Mouse (Mus musculus): ENCODE measurements around the gene Proser2. TPM values are rescaled to one million over a fixed set of nuclear protein-coding genes. Genes with fewer than 3 reads are reported as not detected.

Proser2 gene
- polyA plus RNA-seq, 1 experiment from 2014 or later, result 8.9 TPM

- ATAC-seq (replicated peaks; ENCODE audit: low FRiP score) (peak; percentile 48; the same call in 1 of the 2 replicates), DNase-seq (ENCODE audit: low spot score) (no peak)
- no peaks in the 10 kb centered on the region for H3K9me3 ChIP-seq (ENCODE audit: control insufficient read depth, low read length)
- no peak overlapping the region for H3K4me3 ChIP-seq (ENCODE audit: low read depth, low read length)
- no peak overlapping the region for H3K9ac ChIP-seq (ENCODE audit: low read depth, low read length)
- WGBS, result 36% methylated on average over 6 of the region's 6 CpGs
- no peak overlapping the region for H3K4me2 ChIP-seq
- H3K27me3 ChIP-seq (replicated peaks; ENCODE audit: control insufficient read depth, insufficient read depth, low read length), result no peaks in the 10 kb centered on the region
- H3K27ac ChIP-seq (ENCODE audit: low read depth, low read length), result no peak overlapping the region
- H3K4me1 ChIP-seq (replicated peaks; ENCODE audit: control insufficient read depth, insufficient read depth, low read length), result peaks cover 14% of the 10 kb centered on the region
- H3K36me3 ChIP-seq (ENCODE audit: control insufficient read depth, insufficient read depth, low read length), result no peaks in the 10 kb centered on the region
These were observed 32.5 kb upstream of the Proser2 start for GRCm38 (mm10) chr2:6162366-6163040.

DNA sequence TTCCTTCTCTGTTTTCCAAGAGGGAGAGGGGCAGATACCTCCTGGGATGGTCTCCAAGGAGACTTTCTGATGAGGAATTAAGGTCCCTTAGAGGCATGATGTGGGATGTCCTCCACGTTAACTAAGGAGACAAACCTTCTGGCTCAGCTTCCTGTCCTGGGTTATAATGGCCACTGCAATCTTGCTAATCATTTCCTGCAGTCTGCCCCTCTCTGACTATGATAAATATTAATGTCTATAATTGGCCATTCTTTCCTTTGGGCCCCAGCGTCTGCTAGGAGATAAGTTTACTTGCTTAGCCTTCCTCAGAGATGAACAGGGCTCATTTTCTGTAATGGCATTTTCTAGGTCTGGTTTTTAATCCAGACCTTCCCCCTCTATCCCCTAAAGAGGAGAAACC, 29.7 kb upstream of the Proser2 start:
- H3K9me3 ChIP-seq (ENCODE audit: control insufficient read depth, low read length), result no peaks in the 10 kb centered on the region
- no peak overlapping the region; the same call in 1 of the 2 replicates for H3K27ac ChIP-seq (ENCODE audit: low read depth, low read length)
- DNase-seq (ENCODE audit: low spot score) (no peak), ATAC-seq (replicated peaks; ENCODE audit: low FRiP score) (peak; percentile 58)
- H3K4me3 ChIP-seq (ENCODE audit: low read depth, low read length), result no peak overlapping the region
- no peak overlapping the region for H3K9ac ChIP-seq (ENCODE audit: low read depth, low read length)
- no peaks in the 10 kb centered on the region for H3K36me3 ChIP-seq (ENCODE audit: control insufficient read depth, insufficient read depth, low read length)
- WGBS, result 20% methylated on average over 2 of the region's 2 CpGs
- H3K4me2 ChIP-seq, result no peak overlapping the region
- H3K27me3 ChIP-seq (replicated peaks; ENCODE audit: control insufficient read depth, insufficient read depth, low read length), result no peaks in the 10 kb centered on the region
- H3K4me1 ChIP-seq (replicated peaks; ENCODE audit: control insufficient read depth, insufficient read depth, low read length), result peaks cover 14% of the 10 kb centered on the region

DNA sequence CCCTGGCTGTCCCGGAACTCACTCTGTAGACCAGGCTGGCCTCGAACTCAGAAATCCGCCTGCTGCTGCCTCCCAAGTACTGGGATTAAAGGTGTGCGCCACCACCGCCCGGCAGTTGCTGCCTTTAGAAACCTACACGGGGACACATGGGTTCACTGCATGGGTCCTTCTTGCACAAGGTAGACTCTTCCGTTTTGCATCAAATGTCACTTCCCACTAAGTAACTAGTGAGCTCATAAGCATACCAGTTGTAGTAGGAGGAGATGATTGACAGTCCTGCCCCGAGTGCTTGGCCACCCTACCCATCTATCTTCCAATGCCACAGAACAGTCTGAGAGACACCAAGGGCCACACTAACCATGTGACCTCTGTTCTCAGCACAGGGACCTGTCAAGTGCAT, 29.2 kb upstream of the Proser2 start:
- no peak for DNase-seq (ENCODE audit: low spot score)
- H3K36me3 ChIP-seq (ENCODE audit: control insufficient read depth, insufficient read depth, low read length), result no peaks in the 10 kb centered on the region
- H3K9me3 ChIP-seq (ENCODE audit: control insufficient read depth, low read length), result no peaks in the 10 kb centered on the region
- no peaks in the 10 kb centered on the region for H3K27me3 ChIP-seq (replicated peaks; ENCODE audit: control insufficient read depth, insufficient read depth, low read length)
- H3K9ac ChIP-seq (ENCODE audit: low read depth, low read length), result no peak overlapping the region
- WGBS, result 72% methylated on average over 9 of the region's 9 CpGs
- H3K4me3 ChIP-seq (ENCODE audit: low read depth, low read length), result no peak overlapping the region
- H3K27ac ChIP-seq (ENCODE audit: low read depth, low read length), result no peak overlapping the region; the same call in 1 of the 2 replicates
- peaks cover 14% of the 10 kb centered on the region for H3K4me1 ChIP-seq (replicated peaks; ENCODE audit: control insufficient read depth, insufficient read depth, low read length)
- ATAC-seq (replicated peaks; ENCODE audit: low FRiP score), result peak; percentile 58
- H3K4me2 ChIP-seq, result no peak overlapping the region

GRCm38 (mm10) chr2:6157635-6158034, 27.6 kb upstream of the Proser2 start:
- no peak overlapping the region for H3K27ac ChIP-seq (ENCODE audit: low read depth, low read length)
- WGBS, result 84% methylated on average over 7 of the region's 7 CpGs
- DNase-seq (ENCODE audit: low spot score) (no peak), ATAC-seq (replicated peaks; ENCODE audit: low FRiP score) (no peak)
- H3K9me3 ChIP-seq (ENCODE audit: control insufficient read depth, low read length), result no peaks in the 10 kb centered on the region
- H3K36me3 ChIP-seq (ENCODE audit: control insufficient read depth, insufficient read depth, low read length), result no peaks in the 10 kb centered on the region
- H3K4me2 ChIP-seq, result no peak overlapping the region
- no peak overlapping the region for H3K4me3 ChIP-seq (ENCODE audit: low read depth, low read length)
- peaks cover 14% of the 10 kb centered on the region for H3K4me1 ChIP-seq (replicated peaks; ENCODE audit: control insufficient read depth, insufficient read depth, low read length)
- H3K27me3 ChIP-seq (replicated peaks; ENCODE audit: control insufficient read depth, insufficient read depth, low read length), result no peaks in the 10 kb centered on the region
- H3K9ac ChIP-seq (ENCODE audit: low read depth, low read length), result no peak overlapping the region

DNA sequence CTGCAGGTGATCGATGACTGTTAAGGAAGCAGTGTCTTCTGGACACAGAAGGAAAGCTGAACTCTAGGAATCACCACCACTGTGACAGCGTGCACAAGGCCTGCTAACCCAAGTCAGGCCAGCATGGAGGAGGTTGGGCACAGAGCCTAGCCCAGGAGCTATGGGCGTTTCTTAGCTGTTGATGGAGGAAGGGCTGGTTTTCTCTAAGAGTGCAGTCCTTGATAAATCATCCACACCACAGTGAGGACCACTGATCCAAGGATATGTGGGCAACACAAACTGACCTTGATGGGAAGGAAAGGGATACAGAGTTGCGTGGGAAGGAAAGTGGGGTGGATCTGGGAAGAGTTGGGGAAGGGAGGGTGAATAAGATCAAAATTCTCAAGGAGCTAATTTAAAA, 27.2 kb upstream of the Proser2 start:
- Histone ChIP-seq H3K4me3 (ENCODE audit: low read depth, low read length) (no peak overlapping the region), H3K27me3 (replicated peaks; ENCODE audit: control insufficient read depth, insufficient read depth, low read length) (no peaks in the 10 kb centered on the region), H3K4me1 (replicated peaks; ENCODE audit: control insufficient read depth, insufficient read depth, low read length) (peaks cover 12% of the 10 kb centered on the region), H3K9ac (ENCODE audit: low read depth, low read length) (no peak overlapping the region), H3K4me2 (no peak overlapping the region), H3K9me3 (ENCODE audit: control insufficient read depth, low read length) (no peaks in the 10 kb centered on the region), H3K27ac (ENCODE audit: low read depth, low read length) (no peak overlapping the region), H3K36me3 (ENCODE audit: control insufficient read depth, insufficient read depth, low read length) (no peaks in the 10 kb centered on the region)
- 81% methylated on average over 4 of the region's 4 CpGs for WGBS
- DNase-seq (ENCODE audit: low spot score) (no peak), ATAC-seq (replicated peaks; ENCODE audit: low FRiP score) (no peak)

DNA sequence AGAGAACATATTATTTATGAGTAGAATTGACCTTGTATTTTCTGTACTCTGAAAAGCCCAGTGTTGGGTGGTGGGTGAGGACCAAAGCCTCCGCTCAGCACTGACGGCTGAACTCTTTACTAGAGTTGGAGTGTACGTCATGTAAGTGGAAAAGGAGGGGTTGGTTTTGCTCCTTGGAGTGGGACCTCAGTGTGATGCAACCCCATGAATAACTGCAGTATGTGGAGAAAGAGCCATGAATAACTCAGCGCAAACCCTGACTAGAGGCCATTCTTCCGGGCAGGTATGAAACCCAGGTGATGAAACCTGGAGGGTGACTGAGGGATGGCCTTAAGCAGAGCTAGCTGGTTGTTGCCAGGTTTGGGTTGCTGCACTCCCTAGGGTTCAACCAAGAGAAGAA, 19.8 kb upstream of the Proser2 start:
- no peaks in the 10 kb centered on the region for H3K9me3 ChIP-seq (ENCODE audit: control insufficient read depth, low read length)
- DNase-seq (ENCODE audit: low spot score), result no peak
- H3K4me3 ChIP-seq (ENCODE audit: low read depth, low read length), result no peak overlapping the region
- H3K27me3 ChIP-seq (replicated peaks; ENCODE audit: control insufficient read depth, insufficient read depth, low read length), result no peaks in the 10 kb centered on the region
- no peak overlapping the region for H3K4me2 ChIP-seq
- WGBS, result 92% methylated on average over 5 of the region's 5 CpGs
- no peak overlapping the region for H3K27ac ChIP-seq (ENCODE audit: low read depth, low read length)
- no peaks in the 10 kb centered on the region for H3K36me3 ChIP-seq (ENCODE audit: control insufficient read depth, insufficient read depth, low read length)
- H3K9ac ChIP-seq (ENCODE audit: low read depth, low read length), result no peak overlapping the region
- H3K4me1 ChIP-seq (replicated peaks; ENCODE audit: control insufficient read depth, insufficient read depth, low read length), result no peaks in the 10 kb centered on the region
- no peak for ATAC-seq (replicated peaks; ENCODE audit: low FRiP score)

DNA sequence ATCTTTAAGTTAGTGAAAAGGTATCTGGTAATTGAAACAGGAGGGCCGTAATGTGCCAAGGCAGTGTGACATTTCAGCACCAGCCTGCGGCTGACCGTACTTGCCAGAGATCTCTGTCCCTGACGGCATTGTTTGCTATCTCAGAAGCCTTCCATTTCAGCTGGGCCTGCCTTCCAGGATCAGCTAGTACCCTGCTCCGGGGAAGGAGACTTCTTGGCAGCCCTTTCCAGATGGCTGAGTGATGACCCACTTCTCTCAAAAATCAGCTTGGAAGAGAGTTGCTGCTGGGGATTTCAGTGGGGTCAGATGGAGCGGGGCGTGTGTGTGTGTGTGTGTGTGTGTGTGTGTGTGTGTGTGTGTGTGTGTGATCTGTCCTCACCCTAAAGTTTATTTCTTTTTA, 16.9 kb upstream of the Proser2 start:
- Histone ChIP-seq H3K4me1 (replicated peaks; ENCODE audit: control insufficient read depth, insufficient read depth, low read length) (no peaks in the 10 kb centered on the region), H3K27ac (ENCODE audit: low read depth, low read length) (no peak overlapping the region), H3K27me3 (replicated peaks; ENCODE audit: control insufficient read depth, insufficient read depth, low read length) (no peaks in the 10 kb centered on the region), H3K36me3 (ENCODE audit: control insufficient read depth, insufficient read depth, low read length) (no peaks in the 10 kb centered on the region), H3K9me3 (ENCODE audit: control insufficient read depth, low read length) (no peaks in the 10 kb centered on the region), H3K9ac (ENCODE audit: low read depth, low read length) (no peak overlapping the region), H3K4me3 (ENCODE audit: low read depth, low read length) (no peak overlapping the region), H3K4me2 (no peak overlapping the region)
- no peak for ATAC-seq (replicated peaks; ENCODE audit: low FRiP score)
- WGBS, result 88% methylated on average over 7 of the region's 7 CpGs
- DNase-seq (ENCODE audit: low spot score), result no peak

- DNase-seq (ENCODE audit: low spot score), result no peak
- Histone ChIP-seq H3K36me3 (ENCODE audit: control insufficient read depth, insufficient read depth, low read length) (no peaks in the 10 kb centered on the region), H3K4me3 (ENCODE audit: low read depth, low read length) (no peak overlapping the region), H3K9ac (ENCODE audit: low read depth, low read length) (no peak overlapping the region), H3K27ac (ENCODE audit: low read depth, low read length) (no peak overlapping the region), H3K27me3 (replicated peaks; ENCODE audit: control insufficient read depth, insufficient read depth, low read length) (no peaks in the 10 kb centered on the region), H3K9me3 (ENCODE audit: control insufficient read depth, low read length) (no peaks in the 10 kb centered on the region), H3K4me2 (no peak overlapping the region), H3K4me1 (replicated peaks; ENCODE audit: control insufficient read depth, insufficient read depth, low read length) (no peaks in the 10 kb centered on the region)
- WGBS, result 85% methylated on average over 4 of the region's 4 CpGs
- no peak for ATAC-seq (replicated peaks; ENCODE audit: low FRiP score)
These were observed 16.2 kb upstream of the Proser2 start for GRCm38 (mm10) chr2:6146257-6146656.

DNA sequence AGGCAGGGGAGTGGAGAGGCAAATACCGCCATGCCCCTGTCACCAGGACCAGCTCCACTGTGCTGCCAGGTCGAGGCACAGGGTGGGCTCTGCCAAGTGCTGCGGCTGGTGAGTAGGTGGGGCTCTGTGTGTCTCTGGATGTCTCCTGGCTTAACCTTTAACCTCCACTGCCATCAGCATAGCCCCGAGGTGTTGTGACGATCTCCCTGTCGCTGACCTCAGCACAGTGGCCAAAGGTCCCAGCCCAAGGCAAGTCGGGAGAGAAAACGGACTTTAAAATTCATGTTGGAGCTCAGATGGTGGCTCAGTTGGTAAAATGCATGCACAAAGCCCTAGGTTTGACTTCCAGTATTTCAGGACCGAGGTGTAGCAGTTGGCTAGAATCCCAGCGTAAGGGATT, 15.6 kb upstream of the Proser2 start:
- DNase-seq (ENCODE audit: low spot score) (no peak), ATAC-seq (replicated peaks; ENCODE audit: low FRiP score) (no peak)
- WGBS, result 74% methylated on average over 10 of the region's 10 CpGs
- Histone ChIP-seq H3K27ac (ENCODE audit: low read depth, low read length) (no peak overlapping the region), H3K27me3 (replicated peaks; ENCODE audit: control insufficient read depth, insufficient read depth, low read length) (no peaks in the 10 kb centered on the region), H3K36me3 (ENCODE audit: control insufficient read depth, insufficient read depth, low read length) (no peaks in the 10 kb centered on the region), H3K4me2 (no peak overlapping the region), H3K9me3 (ENCODE audit: control insufficient read depth, low read length) (no peaks in the 10 kb centered on the region), H3K4me1 (replicated peaks; ENCODE audit: control insufficient read depth, insufficient read depth, low read length) (no peaks in the 10 kb centered on the region), H3K9ac (ENCODE audit: low read depth, low read length) (no peak overlapping the region), H3K4me3 (ENCODE audit: low read depth, low read length) (no peak overlapping the region)

Measured in liver, embryonic 11.5 days (tissue).